ENCODE assay signal across 13 mouse cellular contexts in the genomic region with DNA sequence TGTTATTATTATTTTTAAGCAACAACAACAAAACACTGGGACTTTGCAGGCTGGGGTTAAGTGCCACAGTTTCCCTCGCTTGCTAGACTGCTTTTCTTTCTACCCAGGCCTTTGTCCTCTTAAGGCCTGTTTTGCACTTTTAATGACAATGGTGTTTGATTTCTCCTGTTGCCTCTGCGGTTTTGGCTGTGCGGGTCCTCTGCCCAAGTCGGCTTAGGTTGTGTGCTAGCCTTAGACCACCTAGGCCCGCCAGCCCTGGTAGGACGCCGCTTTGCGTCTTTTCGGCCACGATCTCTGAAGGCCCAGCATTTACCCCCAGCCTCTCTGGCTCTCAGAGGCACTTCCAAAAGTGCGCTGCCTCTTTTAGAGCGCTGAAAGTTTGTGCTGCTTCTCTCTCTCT. TPM values are rescaled to one million over a fixed set of nuclear protein-coding genes. Genes with fewer than 3 reads are reported as not detected.
A peak's percentile ranks its signal among the peaks of the same experiment; 100 is the strongest.
DNase-seq lines count a peak whose midpoint lies in the region; ATAC-seq lines count a peak whose summit lies in the region.
"Had no signal": no experiment of that assay in that cellular context is flagged by ENCODE, and none has a peak within 500 bp of the region (broad histone marks: within the 10 kb centered on the region; RNA-seq: fewer than 3 reads in every experiment).

No protein-coding gene starts in this region.

- ATAC-seq in neural tube, embryonic 15.5 days (ENCODE audit: low FRiP score) = no peak
- no peak for ATAC-seq in embryonic facial prominence, embryonic 15.5 days (ENCODE audit: insufficient number of reproducible peaks, low FRiP score, low TSS enrichment, low read depth)
- no peak for ATAC-seq in limb, embryonic 13.5 days (ENCODE audit: low FRiP score, low read depth)

- no peak overlapping the region for H3K27ac ChIP-seq in heart, embryonic 10.5 days
- H3K27ac ChIP-seq in neural tube, embryonic 15.5 days (replicated peaks) = no peak overlapping the region
- peak overlapping the region; percentile 44 for H3K27ac ChIP-seq in embryonic facial prominence, embryonic 15.5 days (replicated peaks)
- H3K27ac ChIP-seq in limb, embryonic 13.5 days = no peak overlapping the region
- H3K27ac ChIP-seq: kidney, embryonic 15.5 days had no signal

- H3K4me1 ChIP-seq in heart, embryonic 10.5 days = peaks cover 45% of the 10 kb centered on the region
- peaks cover 48% of the 10 kb centered on the region for H3K4me1 ChIP-seq in neural tube, embryonic 15.5 days
- peaks cover 32% of the 10 kb centered on the region for H3K4me1 ChIP-seq in embryonic facial prominence, embryonic 15.5 days
- H3K4me1 ChIP-seq in limb, embryonic 13.5 days = peaks cover 43% of the 10 kb centered on the region

- no peaks in the 10 kb centered on the region for H3K9me3 ChIP-seq in heart, embryonic 10.5 days
- no peaks in the 10 kb centered on the region for H3K9me3 ChIP-seq in neural tube, embryonic 15.5 days (replicated peaks)
- H3K9me3 ChIP-seq in embryonic facial prominence, embryonic 15.5 days (replicated peaks) = no peaks in the 10 kb centered on the region
- no peaks in the 10 kb centered on the region for H3K9me3 ChIP-seq in limb, embryonic 13.5 days
- H3K9me3 ChIP-seq: kidney, embryonic 15.5 days; megakaryocyte, embryonic 14.5 days had no signal

- no peak overlapping the region for H3K4me2 ChIP-seq in neural tube, embryonic 15.5 days
- peak overlapping the region; percentile 62 for H3K4me2 ChIP-seq in embryonic facial prominence, embryonic 15.5 days (replicated peaks)
- H3K4me2 ChIP-seq in limb, embryonic 13.5 days (replicated peaks) = no peak overlapping the region
- H3K4me2 ChIP-seq: kidney, embryonic 15.5 days had no signal

- under 1% methylated on average over 12 of the region's 12 CpGs for WGBS in heart, embryonic 10.5 days
- WGBS in neural tube, embryonic 15.5 days = 7% methylated on average over 12 of the region's 12 CpGs
- 27% methylated on average over 12 of the region's 12 CpGs for WGBS in embryonic facial prominence, embryonic 15.5 days
- WGBS in limb, embryonic 13.5 days = 3% methylated on average over 12 of the region's 12 CpGs

- DNase-seq in heart, embryonic 10.5 days (ENCODE audit: low spot score) = peak; percentile 73
- no peak for DNase-seq in heart, postnatal 10 days
- peak; percentile 42 for DNase-seq in neural tube, embryonic 10.5 days (ENCODE audit: extremely low spot score, low spot score)
- no peak for DNase-seq in adipocyte (ENCODE audit: low spot score)
- DNase-seq in right cerebral cortex, adult 18-20 months = no peak
- DNase-seq: gastrocnemius, postnatal 25 days; lung, adult 18-20 months had no signal

- intact Hi-C loops in heart, postnatal 10 days (cut with DNase I) = loop anchor here (5.0 kb wide), 3 partner anchors 232 to 1083 kb away; no protein-coding TSS in a partner anchor

- H3K27me3 ChIP-seq in heart, embryonic 10.5 days (ENCODE audit: insufficient read depth, poor library complexity, severe bottlenecking) = peaks cover 68% of the 10 kb centered on the region
- H3K27me3 ChIP-seq in neural tube, embryonic 15.5 days (replicated peaks) = peaks cover 59% of the 10 kb centered on the region
- peaks cover 51% of the 10 kb centered on the region for H3K27me3 ChIP-seq in embryonic facial prominence, embryonic 15.5 days
- peaks cover 57% of the 10 kb centered on the region for H3K27me3 ChIP-seq in limb, embryonic 13.5 days

- 0 out of 2 replicates have a peak overlapping the region, but pooled peaks have one; percentile 22 for H3K4me3 ChIP-seq in heart, embryonic 10.5 days
- no peak overlapping the region for H3K4me3 ChIP-seq in neural tube, embryonic 15.5 days (replicated peaks)
- peak overlapping the region; percentile 38 for H3K4me3 ChIP-seq in embryonic facial prominence, embryonic 15.5 days (replicated peaks)
- 0 out of 2 replicates have a peak overlapping the region, but pooled peaks have one; percentile 3 for H3K4me3 ChIP-seq in limb, embryonic 13.5 days
- H3K4me3 ChIP-seq: kidney, embryonic 15.5 days; megakaryocyte, embryonic 14.5 days had no signal

- no peak overlapping the region for H3K9ac ChIP-seq in neural tube, embryonic 15.5 days (replicated peaks)
- 0 out of 2 replicates have a peak overlapping the region, but pooled peaks have one; percentile 7 for H3K9ac ChIP-seq in embryonic facial prominence, embryonic 15.5 days
- no peak overlapping the region for H3K9ac ChIP-seq in limb, embryonic 13.5 days
- H3K9ac ChIP-seq: kidney, embryonic 15.5 days had no signal

- H3K36me3 ChIP-seq in heart, embryonic 10.5 days = no peaks in the 10 kb centered on the region
- no peaks in the 10 kb centered on the region for H3K36me3 ChIP-seq in neural tube, embryonic 15.5 days
- H3K36me3 ChIP-seq in embryonic facial prominence, embryonic 15.5 days = no peaks in the 10 kb centered on the region
- no peaks in the 10 kb centered on the region for H3K36me3 ChIP-seq in limb, embryonic 13.5 days
- H3K36me3 ChIP-seq: kidney, embryonic 15.5 days had no signal

RNA-seq across cellular contexts. Expression of a gene that starts 2.9 kb away (rescaled TPM):
- polyA plus RNA-seq in heart, embryonic 10.5 days (2016; fragmentation: Nextera tagmentation; extraction: Ambion mirVana) = 0.32 and 1.7 TPM in 2 replicates
- under 1 TPM; 0.52 to 0.74 TPM for total RNA-seq in heart, postnatal 10 days (2021)
- 1.2 and 1.7 TPM in 2 replicates for polyA plus RNA-seq in neural tube, embryonic 15.5 days (2015; fragmentation: Nextera tagmentation; extraction: Ambion mirVana)
- polyA plus RNA-seq in embryonic facial prominence, embryonic 15.5 days (2015; fragmentation: Nextera tagmentation; extraction: Ambion mirVana) = 12.0 and 14.4 TPM in 2 replicates
- polyA plus RNA-seq in limb, embryonic 13.5 days (2015; fragmentation: Nextera tagmentation; extraction: Ambion mirVana) = 2.1 TPM in 2 replicates
- total RNA-seq: MEL had no signal

Comparison
In these comparisons a context has a peak if more than half of its experiments do, and no peak if none do; other contexts are left out.
1. DNase-seq: peak in heart, embryonic 10.5 days (single experiment) and neural tube, embryonic 10.5 days (single experiment); none in heart, postnatal 10 days (0 of 2), adipocyte (single experiment) and right cerebral cortex, adult 18-20 months (single experiment).